Mouse (Mus musculus) bone marrow macrophage, adult 2 months (primary cell): ENCODE data around the gene Foxk1.

ENCODE experiments used
- CTCF ChIP-seq: IDR thresholded peaks from 2 replicates; pipeline ENCODE4 v1.5.1; 2012; ENCODE audit warnings: low read depth, mild to moderate bottlenecking, low read length, moderate library complexity
- POLR2A ChIP-seq: IDR thresholded peaks from 2 replicates; pipeline ENCODE4 v1.6.1; 2012; ENCODE audit warnings: mild to moderate bottlenecking, low read depth, low read length, borderline replicate concordance

DNA sequence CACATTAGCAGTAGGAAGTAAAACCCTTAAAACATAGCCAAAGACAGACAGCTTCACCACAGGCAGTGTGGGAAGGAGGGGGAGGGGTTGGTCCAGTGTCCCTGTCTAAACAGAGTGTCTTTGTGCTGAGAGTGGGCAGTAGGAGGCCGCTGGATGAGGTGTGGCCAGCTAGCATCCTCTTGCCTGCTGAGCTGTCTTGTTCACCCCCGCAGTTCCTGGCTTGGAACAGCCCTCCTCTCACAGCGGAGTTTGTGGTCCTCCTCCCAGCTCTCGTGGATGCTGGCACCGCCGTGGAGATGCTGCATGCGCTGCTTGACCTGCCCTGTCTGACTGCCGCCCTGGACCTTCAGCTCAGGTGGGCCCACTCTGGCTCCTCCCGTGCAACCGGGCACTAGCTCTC lies 72.4 kb downstream of the Foxk1 start:
- no peak for TF ChIP-seq POLR2A
- TF ChIP-seq CTCF, result no peak
